Mouse (Mus musculus): ENCODE data around the gene 2010003K11Rik. TPM values are rescaled to one million over a fixed set of nuclear protein-coding genes. Genes with fewer than 3 reads are reported as not detected.

The 2010003K11Rik gene
- polyA plus RNA-seq, 1 experiment from 2014 or later = not detected

DNA sequence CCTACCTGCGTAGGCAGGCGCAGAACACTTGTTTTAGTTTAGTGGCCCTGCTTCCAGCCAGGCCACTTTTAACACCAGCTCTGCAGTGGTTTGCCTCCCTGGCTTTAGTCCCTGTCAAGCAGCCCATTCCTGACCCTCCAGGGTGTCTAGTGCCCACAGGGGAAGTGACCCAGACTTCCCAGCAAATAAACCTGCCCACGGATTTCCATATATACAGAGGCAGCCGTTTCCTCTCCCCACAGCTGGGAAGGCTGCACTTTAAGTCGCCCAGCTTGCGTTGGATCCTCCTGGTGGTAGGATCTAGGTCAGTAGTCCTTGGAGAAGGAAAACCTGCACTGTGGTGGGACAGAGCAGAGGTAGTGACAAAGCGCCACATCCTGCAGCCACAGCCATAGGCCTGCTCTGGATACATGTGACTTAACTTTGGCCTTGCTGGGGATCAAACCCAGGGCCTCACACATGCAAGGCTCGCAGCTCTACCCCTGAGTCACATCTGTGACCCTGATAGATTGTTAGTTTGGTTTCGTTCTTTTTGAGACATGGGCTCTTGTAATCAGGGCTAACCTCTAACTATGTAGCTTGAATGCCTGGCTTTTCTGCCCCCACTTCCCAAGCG lies 7.2 kb downstream of the 2010003K11Rik start:
- Histone ChIP-seq H3K27me3 (ENCODE audit: control insufficient read depth, insufficient read depth, low read length) (no peaks in the 10 kb centered on the region), H3K4me1 (ENCODE audit: control insufficient read depth, insufficient read depth, low read length) (no peaks in the 10 kb centered on the region), H3K4me3 (ENCODE audit: low read depth, low read length) (no peak overlapping the region), H3K9me3 (ENCODE audit: control insufficient read depth, low read depth, low read length) (no peaks in the 10 kb centered on the region), H3K9ac (replicated peaks; ENCODE audit: low read depth, low read length) (no peak overlapping the region), H3K27ac (ENCODE audit: low read length) (no peak overlapping the region), H3K36me3 (ENCODE audit: control insufficient read depth, insufficient read depth, low read length) (no peaks in the 10 kb centered on the region), H3K4me2 (replicated peaks; ENCODE audit: low read depth, low read length) (no peak overlapping the region)
- 66% methylated on average over 10 of the region's 10 CpGs for WGBS
- no peak for ATAC-seq (ENCODE audit: insufficient number of reproducible peaks, insufficient read depth, low FRiP score, low read depth)

DNA sequence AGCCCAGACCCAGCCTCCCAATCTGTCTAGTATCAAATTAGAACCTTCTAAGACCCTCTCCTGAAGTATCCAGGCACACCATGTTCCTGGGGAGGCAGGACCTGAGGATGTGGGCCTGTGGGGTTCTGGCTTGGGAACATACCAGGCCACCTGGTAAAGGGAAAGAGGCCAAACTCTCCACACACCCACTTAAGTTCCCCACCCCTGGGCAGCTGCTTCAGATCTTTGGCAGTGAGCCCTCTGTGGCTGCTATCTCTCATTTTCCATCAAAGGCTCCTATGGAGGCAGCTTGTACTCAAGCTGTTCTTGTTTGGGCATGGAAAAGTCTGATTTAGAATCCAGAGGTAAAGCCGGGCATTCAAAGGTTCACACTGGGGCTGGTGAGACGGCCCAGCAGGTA lies 10.5 kb downstream of the 2010003K11Rik start:
- H3K27ac ChIP-seq (ENCODE audit: low read length) = no peak overlapping the region
- 76% methylated on average over 2 of the region's 2 CpGs for WGBS
- H3K9ac ChIP-seq (replicated peaks; ENCODE audit: low read depth, low read length) = no peak overlapping the region
- H3K9me3 ChIP-seq (ENCODE audit: control insufficient read depth, low read depth, low read length) = no peaks in the 10 kb centered on the region
- H3K27me3 ChIP-seq (ENCODE audit: control insufficient read depth, insufficient read depth, low read length) = no peaks in the 10 kb centered on the region
- no peaks in the 10 kb centered on the region for H3K4me1 ChIP-seq (ENCODE audit: control insufficient read depth, insufficient read depth, low read length)
- no peaks in the 10 kb centered on the region for H3K36me3 ChIP-seq (ENCODE audit: control insufficient read depth, insufficient read depth, low read length)
- no peak overlapping the region for H3K4me2 ChIP-seq (replicated peaks; ENCODE audit: low read depth, low read length)
- ATAC-seq (ENCODE audit: insufficient number of reproducible peaks, insufficient read depth, low FRiP score, low read depth) = no peak
- no peak overlapping the region for H3K4me3 ChIP-seq (ENCODE audit: low read depth, low read length)

DNA sequence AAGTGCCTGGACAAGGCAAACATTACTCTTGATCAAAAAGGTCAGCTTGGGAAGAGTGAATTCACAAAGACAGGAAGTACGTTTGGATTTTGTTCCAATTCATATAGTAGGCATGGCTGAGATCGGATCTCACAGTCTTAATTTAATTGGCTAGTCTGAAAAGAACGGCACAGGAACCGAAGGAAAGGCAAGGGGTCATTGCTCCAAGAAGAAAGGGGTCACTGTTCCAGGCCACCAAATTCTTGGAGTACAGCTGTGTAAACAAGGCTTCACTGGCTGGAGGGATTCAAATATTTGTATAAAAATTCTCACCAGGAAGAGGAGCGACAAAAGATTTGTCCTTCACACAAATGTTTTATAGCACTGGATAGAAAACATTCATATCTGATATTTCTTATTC lies 13.4 kb downstream of the 2010003K11Rik start:
- no peak for ATAC-seq (ENCODE audit: insufficient number of reproducible peaks, insufficient read depth, low FRiP score, low read depth)
- H3K27me3 ChIP-seq (ENCODE audit: control insufficient read depth, insufficient read depth, low read length) = no peaks in the 10 kb centered on the region
- H3K36me3 ChIP-seq (ENCODE audit: control insufficient read depth, insufficient read depth, low read length) = no peaks in the 10 kb centered on the region
- no peaks in the 10 kb centered on the region for H3K9me3 ChIP-seq (ENCODE audit: control insufficient read depth, low read depth, low read length)
- H3K27ac ChIP-seq (ENCODE audit: low read length) = no peak overlapping the region
- no peak overlapping the region for H3K4me2 ChIP-seq (replicated peaks; ENCODE audit: low read depth, low read length)
- no peak overlapping the region for H3K9ac ChIP-seq (replicated peaks; ENCODE audit: low read depth, low read length)
- WGBS = 22% methylated on average over 5 of the region's 5 CpGs
- no peak overlapping the region for H3K4me3 ChIP-seq (ENCODE audit: low read depth, low read length)
- H3K4me1 ChIP-seq (ENCODE audit: control insufficient read depth, insufficient read depth, low read length) = no peaks in the 10 kb centered on the region

GRCm38 (mm10) chr19:4482111-4482859 lies 16.1 kb downstream of the 2010003K11Rik start:
- Histone ChIP-seq H3K4me2 (replicated peaks; ENCODE audit: low read depth, low read length) (no peak overlapping the region), H3K4me1 (ENCODE audit: control insufficient read depth, insufficient read depth, low read length) (no peaks in the 10 kb centered on the region), H3K9me3 (ENCODE audit: control insufficient read depth, low read depth, low read length) (no peaks in the 10 kb centered on the region), H3K4me3 (ENCODE audit: low read depth, low read length) (no peak overlapping the region), H3K27me3 (ENCODE audit: control insufficient read depth, insufficient read depth, low read length) (no peaks in the 10 kb centered on the region), H3K27ac (ENCODE audit: low read length) (no peak overlapping the region), H3K36me3 (ENCODE audit: control insufficient read depth, insufficient read depth, low read length) (no peaks in the 10 kb centered on the region), H3K9ac (replicated peaks; ENCODE audit: low read depth, low read length) (no peak overlapping the region)
- no peak for ATAC-seq (ENCODE audit: insufficient number of reproducible peaks, insufficient read depth, low FRiP score, low read depth)
- 90% methylated on average over 3 of the region's 3 CpGs for WGBS

- H3K4me3 ChIP-seq (ENCODE audit: low read depth, low read length) = no peak overlapping the region
- H3K4me2 ChIP-seq (replicated peaks; ENCODE audit: low read depth, low read length) = no peak overlapping the region
- WGBS = 30% methylated on average over 4 of the region's 4 CpGs
- no peaks in the 10 kb centered on the region for H3K9me3 ChIP-seq (ENCODE audit: control insufficient read depth, low read depth, low read length)
- H3K27ac ChIP-seq (ENCODE audit: low read length) = no peak overlapping the region
- no peak for ATAC-seq (ENCODE audit: insufficient number of reproducible peaks, insufficient read depth, low FRiP score, low read depth)
- H3K36me3 ChIP-seq (ENCODE audit: control insufficient read depth, insufficient read depth, low read length) = no peaks in the 10 kb centered on the region
- no peaks in the 10 kb centered on the region for H3K27me3 ChIP-seq (ENCODE audit: control insufficient read depth, insufficient read depth, low read length)
- H3K9ac ChIP-seq (replicated peaks; ENCODE audit: low read depth, low read length) = no peak overlapping the region
- H3K4me1 ChIP-seq (ENCODE audit: control insufficient read depth, insufficient read depth, low read length) = 0 out of 2 replicates have a peak, but pooled peaks cover 1% of the 10 kb centered on the region
Measured at GRCm38 (mm10) chr19:4481326-4481725, 17.1 kb downstream of the 2010003K11Rik start.

DNA sequence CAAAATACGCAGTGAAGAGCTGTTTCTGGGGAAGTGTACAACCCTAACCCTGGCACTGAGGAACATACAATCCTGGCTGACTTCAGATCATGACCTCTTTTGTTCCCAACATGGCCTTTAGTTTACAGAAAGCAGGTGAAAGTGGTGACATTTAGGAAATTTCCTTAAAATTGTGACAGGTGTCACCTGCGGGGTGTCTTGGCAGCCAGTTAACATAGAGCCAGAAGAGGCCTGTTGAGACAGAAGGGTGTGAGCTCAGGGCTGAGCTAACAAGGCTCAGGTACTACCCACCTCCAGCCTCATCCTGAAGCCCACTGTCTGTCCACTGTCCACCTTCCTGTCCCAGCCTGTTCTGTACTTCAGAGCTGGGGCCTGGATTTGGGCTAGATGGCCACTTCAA lies 18.3 kb downstream of the 2010003K11Rik start:
- H3K27ac ChIP-seq (ENCODE audit: low read length) = no peak overlapping the region
- WGBS = 69% methylated on average over 2 of the region's 2 CpGs
- H3K4me1 ChIP-seq (ENCODE audit: control insufficient read depth, insufficient read depth, low read length) = 0 out of 2 replicates have a peak, but pooled peaks cover 3% of the 10 kb centered on the region
- no peak for ATAC-seq (ENCODE audit: insufficient number of reproducible peaks, insufficient read depth, low FRiP score, low read depth)
- H3K4me3 ChIP-seq (ENCODE audit: low read depth, low read length) = no peak overlapping the region
- H3K4me2 ChIP-seq (replicated peaks; ENCODE audit: low read depth, low read length) = no peak overlapping the region
- no peaks in the 10 kb centered on the region for H3K27me3 ChIP-seq (ENCODE audit: control insufficient read depth, insufficient read depth, low read length)
- H3K36me3 ChIP-seq (ENCODE audit: control insufficient read depth, insufficient read depth, low read length) = no peaks in the 10 kb centered on the region
- H3K9ac ChIP-seq (replicated peaks; ENCODE audit: low read depth, low read length) = no peak overlapping the region
- H3K9me3 ChIP-seq (ENCODE audit: control insufficient read depth, low read depth, low read length) = no peaks in the 10 kb centered on the region

DNA sequence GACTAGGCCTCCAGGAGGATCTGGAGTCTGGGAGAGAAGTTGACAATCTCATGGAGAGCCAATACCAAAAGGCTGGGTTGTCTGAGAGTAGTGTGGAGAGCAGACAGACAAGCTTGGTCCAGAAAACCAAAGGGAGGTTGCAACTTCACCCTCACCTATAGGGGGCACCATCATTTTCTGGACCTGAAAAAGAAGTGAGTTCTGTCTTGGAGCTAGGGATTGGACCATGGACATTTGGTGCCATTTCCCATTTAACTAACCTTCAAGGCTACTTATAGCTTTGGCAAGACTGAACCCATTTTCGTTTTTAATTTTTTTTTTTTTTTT lies 20.2 kb downstream of the 2010003K11Rik start:
- H3K4me2 ChIP-seq (replicated peaks; ENCODE audit: low read depth, low read length) = no peak overlapping the region
- WGBS = 36% methylated on average over 1 of the region's 1 CpGs

GRCm38 (mm10) chr19:4477345-4478189 lies 20.8 kb downstream of the 2010003K11Rik start, which contains the start of gene Syt12:
Syt12 (minus strand) TSS chr19:4477447.
- peak within 1 kb of the TSS; percentile 26; the same call in 1 of the 2 replicates for H3K9ac ChIP-seq (replicated peaks; ENCODE audit: low read depth, low read length)
- no peaks in the 10 kb centered on the region for H3K27me3 ChIP-seq (ENCODE audit: control insufficient read depth, insufficient read depth, low read length)
- H3K4me2 ChIP-seq (replicated peaks; ENCODE audit: low read depth, low read length) = peak within 1 kb of the TSS; percentile 94
- no peaks in the 10 kb centered on the region for H3K36me3 ChIP-seq (ENCODE audit: control insufficient read depth, insufficient read depth, low read length)
- peak within 1 kb of the TSS; percentile 52 for H3K4me3 ChIP-seq (ENCODE audit: low read depth, low read length)
- 22% methylated on average over 21 of the region's 21 CpGs for WGBS
- H3K4me1 ChIP-seq (ENCODE audit: control insufficient read depth, insufficient read depth, low read length) = 0 out of 2 replicates have a peak, but pooled peaks cover 3% of the 10 kb centered on the region
- ATAC-seq (ENCODE audit: insufficient number of reproducible peaks, insufficient read depth, low FRiP score, low read depth) = no peak
- no peaks in the 10 kb centered on the region for H3K9me3 ChIP-seq (ENCODE audit: control insufficient read depth, low read depth, low read length)
- no peak within 1 kb of the TSS for H3K27ac ChIP-seq (ENCODE audit: low read length)

More for the DNA sequence above, 20.2 kb downstream of the 2010003K11Rik start:
- no peak overlapping the region for H3K27ac ChIP-seq (ENCODE audit: low read length)
- no peak overlapping the region for H3K9ac ChIP-seq (replicated peaks; ENCODE audit: low read depth, low read length)
- no peaks in the 10 kb centered on the region for H3K36me3 ChIP-seq (ENCODE audit: control insufficient read depth, insufficient read depth, low read length)
- ATAC-seq (ENCODE audit: insufficient number of reproducible peaks, insufficient read depth, low FRiP score, low read depth) = no peak
- no peaks in the 10 kb centered on the region for H3K27me3 ChIP-seq (ENCODE audit: control insufficient read depth, insufficient read depth, low read length)
- no peaks in the 10 kb centered on the region for H3K9me3 ChIP-seq (ENCODE audit: control insufficient read depth, low read depth, low read length)
- H3K4me3 ChIP-seq (ENCODE audit: low read depth, low read length) = no peak overlapping the region
- H3K4me1 ChIP-seq (ENCODE audit: control insufficient read depth, insufficient read depth, low read length) = 0 out of 2 replicates have a peak, but pooled peaks cover 3% of the 10 kb centered on the region
